Mouse (Mus musculus) midbrain, embryonic 13.5 days (tissue): ENCODE measurements around the gene Tshr. TPM values are rescaled to one million over a fixed set of nuclear protein-coding genes. Genes with fewer than 3 reads are reported as not detected.
A peak's percentile ranks its signal among the peaks of the same experiment; 100 is the strongest.
"Not testable (repeated sequence)": the region's sequence is repeated elsewhere in the genome, so short reads cannot be mapped to it uniquely, and the experiment has no call there.

Source experiments
- ATAC-seq: fragments of 200-750 bp; cut with Nextera tagmentation; 2 replicates; pipeline ENCODE4 v1.8.0; 2017; ENCODE audit warnings: mild to moderate bottlenecking, moderate TSS enrichment, moderate library complexity
- H3K27ac ChIP-seq: fragments of 300-500 bp; sonication (generic); 2 replicates; pipeline ENCODE4 v1.5.1; 2015; ENCODE audit warnings: inconsistent platforms, mild to moderate bottlenecking, moderate library complexity
- H3K27me3 ChIP-seq: fragments of 300-500 bp; sonication (generic); 2 replicates; pipeline ENCODE4 v1.6.1; 2015; ENCODE audit warnings: mild to moderate bottlenecking, inconsistent platforms
- H3K36me3 ChIP-seq: fragments of 300-500 bp; sonication (generic); 2 replicates; pipeline ENCODE4 v1.6.1; 2015; ENCODE audit warnings: mild to moderate bottlenecking, inconsistent platforms
- H3K4me1 ChIP-seq: fragments of 300-500 bp; sonication (generic); replicated peaks from 2 replicates; pipeline ENCODE4 v1.6.1; 2015; ENCODE audit warnings: inconsistent platforms
- H3K4me2 ChIP-seq: fragments of 300-500 bp; sonication (generic); replicated peaks from 2 replicates; pipeline ENCODE4 v1.6.1; 2015; ENCODE audit warnings: moderate library complexity, mild to moderate bottlenecking, inconsistent platforms
- H3K4me3 ChIP-seq: fragments of 300-500 bp; sonication (generic); replicated peaks from 2 replicates; pipeline ENCODE4 v1.5.1; 2015; ENCODE audit warnings: mild to moderate bottlenecking, inconsistent platforms
- H3K9ac ChIP-seq: fragments of 300-500 bp; sonication (generic); replicated peaks from 2 replicates; pipeline ENCODE4 v1.6.1; 2015; ENCODE audit warnings: mild to moderate bottlenecking, inconsistent platforms
- H3K9me3 ChIP-seq: fragments of 300-500 bp; sonication (generic); 2 replicates; pipeline ENCODE4 v1.6.1; 2016; ENCODE audit warnings: mild to moderate bottlenecking, inconsistent platforms
- WGBS: fragments of 180-500 bp; shearing (Covaris S2); methylation state at CpG from one replicate; pipeline ENCODE4 v1.1.7; 2015; 5-methylcytosine and 5-hydroxymethylcytosine counted together
- polyA plus RNA-seq: library from polyadenylated mRNA; unstranded; fragments of >200 nt; fragmentation: Nextera tagmentation; extraction: Ambion mirVana; gene quantifications from 2 replicates; pipeline ENCODE4 v1.2.1, GENCODE M21; 2015

Gene Tshr
- polyA plus RNA-seq, 1 experiment from 2014 or later, result 0.27 TPM

- Histone ChIP-seq H3K27me3 (no peaks in the 10 kb centered on the region), H3K27ac (no peak overlapping the region), H3K36me3 (no peaks in the 10 kb centered on the region), H3K4me2 (no peak overlapping the region), H3K9me3 (no peaks in the 10 kb centered on the region), H3K9ac (no peak overlapping the region), H3K4me3 (no peak overlapping the region), H3K4me1 (peaks cover 10% of the 10 kb centered on the region)
- WGBS, result 78% methylated on average over 6 of the region's 6 CpGs
- ATAC-seq, result no peak
These were observed 129.6 kb downstream of the Tshr start for GRCm38 (mm10) chr12:91513980-91514379.

GRCm38 (mm10) chr12:91517808-91518207 lies 133.4 kb downstream of the Tshr start:
- no peak overlapping the region for H3K4me2 ChIP-seq
- H3K9me3 ChIP-seq, result no peaks in the 10 kb centered on the region
- no peaks in the 10 kb centered on the region for H3K36me3 ChIP-seq
- ATAC-seq, result no peak
- H3K27ac ChIP-seq, result no peak overlapping the region
- no peak overlapping the region for H3K4me3 ChIP-seq
- H3K9ac ChIP-seq, result no peak overlapping the region
- H3K4me1 ChIP-seq, result 0 out of 2 replicates have a peak, but pooled peaks cover 4% of the 10 kb centered on the region
- WGBS, result 74% methylated on average over 3 of the region's 3 CpGs
- H3K27me3 ChIP-seq, result no peaks in the 10 kb centered on the region

- Histone ChIP-seq H3K9ac (no peak overlapping the region), H3K4me3 (no peak overlapping the region), H3K4me2 (no peak overlapping the region), H3K36me3 (no peaks in the 10 kb centered on the region), H3K9me3 (no peaks in the 10 kb centered on the region), H3K4me1 (no peaks in the 10 kb centered on the region), H3K27ac (no peak overlapping the region), H3K27me3 (no peaks in the 10 kb centered on the region)
- WGBS, result 80% methylated on average over 3 of the region's 3 CpGs
- no peak for ATAC-seq
These were observed 139.3 kb downstream of the Tshr start for GRCm38 (mm10) chr12:91523626-91524025.

GRCm38 (mm10) chr12:91534514-91534913 lies 150.2 kb downstream of the Tshr start:
- Histone ChIP-seq H3K9me3 (no peaks in the 10 kb centered on the region), H3K27ac (no peak overlapping the region), H3K4me3 (no peak overlapping the region), H3K4me2 (no peak overlapping the region), H3K4me1 (no peaks in the 10 kb centered on the region), H3K9ac (no peak overlapping the region), H3K27me3 (no peaks in the 10 kb centered on the region), H3K36me3 (no peaks in the 10 kb centered on the region)
- no peak for ATAC-seq
- 92% methylated on average over 6 of the region's 6 CpGs for WGBS

GRCm38 (mm10) chr12:91540202-91540601 lies 155.8 kb downstream of the Tshr start:
- WGBS, result 92% methylated on average over 7 of the region's 7 CpGs
- no peak for ATAC-seq
- Histone ChIP-seq H3K27me3 (no peaks in the 10 kb centered on the region), H3K4me3 (no peak overlapping the region), H3K36me3 (no peaks in the 10 kb centered on the region), H3K4me1 (no peaks in the 10 kb centered on the region), H3K9me3 (peaks cover 4% of the 10 kb centered on the region; the same call in 1 of the 2 replicates), H3K9ac (no peak overlapping the region), H3K27ac (no peak overlapping the region), H3K4me2 (no peak overlapping the region)

GRCm38 (mm10) chr12:91549471-91549870 lies 165.1 kb downstream of the Tshr start:
- H3K9me3 ChIP-seq, result no peaks in the 10 kb centered on the region
- no peaks in the 10 kb centered on the region for H3K27me3 ChIP-seq
- no peak for ATAC-seq
- H3K27ac ChIP-seq, result no peak overlapping the region
- peaks cover 7% of the 10 kb centered on the region; the same call in 1 of the 2 replicates for H3K36me3 ChIP-seq
- H3K9ac ChIP-seq, result no peak overlapping the region
- 58% methylated on average over 9 of the region's 9 CpGs for WGBS
- H3K4me3 ChIP-seq, result no peak overlapping the region
- peaks cover 10% of the 10 kb centered on the region; the same call in 1 of the 2 replicates for H3K4me1 ChIP-seq
- H3K4me2 ChIP-seq, result no peak overlapping the region

GRCm38 (mm10) chr12:91551773-91552526 lies 167.6 kb downstream of the Tshr start:
- Histone ChIP-seq H3K36me3 (peaks cover 11% of the 10 kb centered on the region), H3K4me3 (no peak overlapping the region), H3K9ac (no peak overlapping the region), H3K9me3 (no peaks in the 10 kb centered on the region), H3K27ac (no peak overlapping the region), H3K4me2 (0 out of 2 replicates have a peak overlapping the region, but pooled peaks have one; percentile 1), H3K4me1 (peaks cover 10% of the 10 kb centered on the region; the same call in 1 of the 2 replicates), H3K27me3 (no peaks in the 10 kb centered on the region)
- ATAC-seq, result peak; percentile 94
- WGBS, result 51% methylated on average over 19 of the region's 19 CpGs

- not testable (repeated sequence) for H3K4me3 ChIP-seq, H3K27ac ChIP-seq, H3K4me1 ChIP-seq, H3K9ac ChIP-seq, H3K4me2 ChIP-seq, H3K9me3 ChIP-seq, H3K27me3 ChIP-seq
- 88% methylated on average over 8 of the region's 8 CpGs for WGBS
- 0 out of 2 replicates have a peak, but pooled peaks have one; percentile 37 for ATAC-seq
- H3K36me3 ChIP-seq, result peaks cover 16% of the 10 kb centered on the region
These were observed 173.1 kb downstream of the Tshr start for GRCm38 (mm10) chr12:91557358-91558005.

- H3K27me3 ChIP-seq, H3K9ac ChIP-seq, H3K4me2 ChIP-seq, H3K9me3 ChIP-seq, H3K27ac ChIP-seq, H3K4me3 ChIP-seq, ATAC-seq, H3K4me1 ChIP-seq: not testable (repeated sequence)
- H3K36me3 ChIP-seq, result peaks cover 22% of the 10 kb centered on the region
- WGBS, result 78% methylated on average over 4 of the region's 4 CpGs
These were observed 173.8 kb downstream of the Tshr start for GRCm38 (mm10) chr12:91558152-91558551.

GRCm38 (mm10) chr12:91567145-91567544 lies 182.8 kb downstream of the Tshr start:
- no peak overlapping the region for H3K4me2 ChIP-seq
- H3K4me3 ChIP-seq, result no peak overlapping the region
- ATAC-seq, result no peak
- H3K4me1 ChIP-seq, result no peaks in the 10 kb centered on the region
- peaks cover 72% of the 10 kb centered on the region for H3K36me3 ChIP-seq
- WGBS, result 93% methylated on average over 4 of the region's 4 CpGs
- no peak overlapping the region for H3K9ac ChIP-seq
- no peaks in the 10 kb centered on the region for H3K27me3 ChIP-seq
- no peak overlapping the region for H3K27ac ChIP-seq
- H3K9me3 ChIP-seq, result no peaks in the 10 kb centered on the region

- H3K36me3 ChIP-seq, result peaks cover 72% of the 10 kb centered on the region
These were observed 184.9 kb downstream of the Tshr start for GRCm38 (mm10) chr12:91569255-91569654.

GRCm38 (mm10) chr12:91571708-91572107 lies 187.3 kb downstream of the Tshr start:
- Histone ChIP-seq H3K4me2 (no peak overlapping the region), H3K27me3 (no peaks in the 10 kb centered on the region), H3K36me3 (peaks cover 73% of the 10 kb centered on the region), H3K9me3 (no peaks in the 10 kb centered on the region), H3K27ac (no peak overlapping the region), H3K4me1 (no peaks in the 10 kb centered on the region), H3K4me3 (no peak overlapping the region), H3K9ac (no peak overlapping the region)
- ATAC-seq, result no peak
- WGBS, result 95% methylated on average over 2 of the region's 2 CpGs

More at GRCm38 (mm10) chr12:91569255-91569654, 184.9 kb downstream of the Tshr start:
- WGBS, result 92% methylated on average over 3 of the region's 3 CpGs
- Histone ChIP-seq H3K4me1 (no peaks in the 10 kb centered on the region), H3K9ac (no peak overlapping the region), H3K4me2 (no peak overlapping the region), H3K9me3 (no peaks in the 10 kb centered on the region), H3K27ac (no peak overlapping the region), H3K4me3 (no peak overlapping the region), H3K27me3 (no peaks in the 10 kb centered on the region)
- ATAC-seq, result no peak
